Mouse (Mus musculus) ES-Bruce4 (cell line): ENCODE measurements around the gene Zfp148. TPM values are rescaled to one million over a fixed set of nuclear protein-coding genes. Genes with fewer than 3 reads are reported as not detected.

Experiments used
- H3K27ac ChIP-seq: 2 replicates; pipeline ENCODE4 v1.5.1; 2012; ENCODE audit warnings: low read length, inconsistent platforms; ENCODE audit not compliant: insufficient read depth
- H3K27me3 ChIP-seq: 2 replicates; pipeline ENCODE4 v1.6.1; 2012; ENCODE audit warnings: mild to moderate bottlenecking, low read length, inconsistent platforms; ENCODE audit not compliant: control insufficient read depth, poor library complexity, insufficient read depth, severe bottlenecking
- H3K36me3 ChIP-seq: 2 replicates; pipeline ENCODE4 v1.6.1; 2012; ENCODE audit warnings: inconsistent platforms, mild to moderate bottlenecking, low read length, moderate library complexity; ENCODE audit not compliant: control insufficient read depth, poor library complexity, insufficient read depth, severe bottlenecking
- H3K4me1 ChIP-seq: one replicate; pipeline ENCODE4 v1.8.1; 2011; ENCODE audit warnings: low read length; ENCODE audit not compliant: control insufficient read depth, insufficient read depth
- H3K4me3 ChIP-seq: 2 replicates; pipeline ENCODE4 v1.5.1; 2011; ENCODE audit warnings: low read depth, mild to moderate bottlenecking, low read length
- H3K9ac ChIP-seq: 2 replicates; pipeline ENCODE4 v1.6.1; 2012; ENCODE audit warnings: low read depth, mild to moderate bottlenecking, inconsistent platforms; ENCODE audit not compliant: poor library complexity, severe bottlenecking
- H3K9me3 ChIP-seq: replicated peaks from 2 replicates; pipeline ENCODE4 v1.6.1; 2012; ENCODE audit warnings: mild to moderate bottlenecking, low read length, inconsistent platforms; ENCODE audit not compliant: control insufficient read depth, poor library complexity, insufficient read depth, severe bottlenecking
- CTCF ChIP-seq: IDR thresholded peaks from one replicate; pipeline ENCODE4 v1.8.1; 2011; ENCODE audit warnings: low read depth, low read length
- EP300 ChIP-seq: IDR thresholded peaks from 2 replicates; pipeline ENCODE4 v1.6.1; 2011; ENCODE audit warnings: low read depth, low read length; ENCODE audit not compliant: insufficient read depth
- POLR2A ChIP-seq: IDR thresholded peaks from one replicate; pipeline ENCODE4 v1.8.1; 2011; ENCODE audit warnings: low read length; ENCODE audit not compliant: insufficient read depth
- polyA plus RNA-seq: library from polyadenylated mRNA; stranded (reverse); fragments of >200 nt; gene quantifications from 2 replicates; pipeline ENCODE4 v1.2.4, GENCODE M21; 2011; ENCODE audit warnings: low read depth; ENCODE audit not compliant: missing spikeins, insufficient read depth, insufficient read length

Gene Zfp148
- polyA plus RNA-seq, 1 experiment, result 48.1 TPM

- H3K9ac ChIP-seq, result no peak overlapping the region
- H3K27ac ChIP-seq, result no peak overlapping the region
- no peaks in the 10 kb centered on the region for H3K36me3 ChIP-seq
- H3K4me3 ChIP-seq, result no peak overlapping the region
- H3K27me3 ChIP-seq, result no peaks in the 10 kb centered on the region
- H3K9me3 ChIP-seq, result no peaks in the 10 kb centered on the region
- TF ChIP-seq EP300 (no peak), POLR2A (no peak), CTCF (no peak)
- H3K4me1 ChIP-seq, result no peaks in the 10 kb centered on the region
These were observed 33.5 kb upstream of the Zfp148 start for GRCm38 (mm10) chr16:33347134-33347533.

DNA sequence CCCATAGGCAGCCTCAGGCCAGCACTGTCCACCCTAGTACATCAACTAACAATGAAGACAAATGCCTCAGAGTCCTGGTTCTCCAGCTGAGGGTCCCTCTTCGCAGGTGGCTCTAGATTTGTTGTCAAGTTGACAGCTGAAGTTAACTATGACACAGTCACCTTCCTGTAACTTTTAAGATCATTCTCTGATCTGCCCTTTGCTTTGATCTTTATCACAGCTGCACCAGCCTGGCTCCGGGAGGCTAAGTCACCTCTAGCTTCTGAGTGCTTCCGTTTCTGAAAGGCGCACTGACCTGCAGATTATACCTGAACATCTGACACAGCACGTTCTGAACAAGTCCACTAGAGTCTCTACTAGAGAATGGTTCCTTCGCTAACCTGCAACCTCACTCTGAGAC, 22.8 kb upstream of the Zfp148 start:
- TF ChIP-seq CTCF (no peak), EP300 (no peak), POLR2A (no peak)
- Histone ChIP-seq H3K4me1 (no peaks in the 10 kb centered on the region), H3K9ac (no peak overlapping the region), H3K27me3 (no peaks in the 10 kb centered on the region), H3K36me3 (no peaks in the 10 kb centered on the region), H3K9me3 (no peaks in the 10 kb centered on the region), H3K27ac (no peak overlapping the region), H3K4me3 (no peak overlapping the region)

- Histone ChIP-seq H3K27ac (no peak overlapping the region), H3K27me3 (no peaks in the 10 kb centered on the region), H3K9ac (no peak overlapping the region), H3K4me1 (peaks cover 3% of the 10 kb centered on the region), H3K4me3 (no peak overlapping the region), H3K9me3 (no peaks in the 10 kb centered on the region), H3K36me3 (no peaks in the 10 kb centered on the region)
- no peak for TF ChIP-seq EP300
- no peak for TF ChIP-seq POLR2A
- TF ChIP-seq CTCF, result no peak
These were observed 14.9 kb upstream of the Zfp148 start for GRCm38 (mm10) chr16:33365772-33366171.

GRCm38 (mm10) chr16:33368632-33369031, 12.0 kb upstream of the Zfp148 start:
- Histone ChIP-seq H3K9ac (no peak overlapping the region), H3K4me3 (no peak overlapping the region), H3K27me3 (no peaks in the 10 kb centered on the region), H3K4me1 (peaks cover 3% of the 10 kb centered on the region), H3K27ac (peak overlapping the region; percentile 75), H3K36me3 (no peaks in the 10 kb centered on the region), H3K9me3 (no peaks in the 10 kb centered on the region)
- TF ChIP-seq CTCF (no peak), EP300 (peak; percentile 76)

DNA sequence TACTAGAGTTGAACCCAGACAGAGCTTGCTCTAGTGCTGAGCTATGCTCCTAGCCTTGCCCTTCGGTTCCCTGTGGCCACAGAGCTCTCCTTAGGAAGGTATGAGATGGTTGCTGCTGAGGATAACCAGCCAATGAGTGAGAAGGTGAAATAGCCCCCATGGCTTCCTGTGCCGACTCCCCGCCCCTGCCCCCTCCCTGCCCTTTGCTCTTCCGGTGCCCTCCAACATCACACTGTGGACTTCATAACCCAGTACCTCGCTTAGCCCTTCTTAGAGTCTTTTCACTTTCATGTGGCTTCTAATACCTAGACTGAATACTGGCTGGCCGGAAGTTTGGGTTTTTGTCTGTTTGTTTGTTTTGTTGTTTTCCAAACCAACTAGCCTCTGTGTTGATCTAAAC, 9.8 kb upstream of the Zfp148 start:
- TF ChIP-seq EP300 (no peak), POLR2A (no peak), CTCF (no peak)
- Histone ChIP-seq H3K4me3 (no peak overlapping the region), H3K9me3 (no peaks in the 10 kb centered on the region), H3K27ac (peak overlapping the region; percentile 97), H3K36me3 (no peaks in the 10 kb centered on the region), H3K27me3 (no peaks in the 10 kb centered on the region), H3K4me1 (peaks cover 3% of the 10 kb centered on the region), H3K9ac (peak overlapping the region; percentile 54)

- no peaks in the 10 kb centered on the region for H3K36me3 ChIP-seq
- TF ChIP-seq CTCF (no peak), POLR2A (no peak), EP300 (no peak)
- H3K27ac ChIP-seq, result no peak overlapping the region
- H3K4me3 ChIP-seq, result no peak overlapping the region
- no peaks in the 10 kb centered on the region for H3K9me3 ChIP-seq
- H3K27me3 ChIP-seq, result no peaks in the 10 kb centered on the region
- no peak overlapping the region for H3K9ac ChIP-seq
- peaks cover 3% of the 10 kb centered on the region for H3K4me1 ChIP-seq
These were observed 8.0 kb upstream of the Zfp148 start for GRCm38 (mm10) chr16:33372611-33373010.

- no peaks in the 10 kb centered on the region for H3K9me3 ChIP-seq
- no peak overlapping the region for H3K4me3 ChIP-seq
- H3K9ac ChIP-seq, result no peak overlapping the region
- H3K27me3 ChIP-seq, result no peaks in the 10 kb centered on the region
- peaks cover 3% of the 10 kb centered on the region for H3K4me1 ChIP-seq
- no peak overlapping the region for H3K27ac ChIP-seq
- no peaks in the 10 kb centered on the region for H3K36me3 ChIP-seq
- TF ChIP-seq CTCF (no peak), POLR2A (no peak), EP300 (no peak)
These were observed 7.3 kb upstream of the Zfp148 start for GRCm38 (mm10) chr16:33373326-33373725.
